Mouse (Mus musculus) liver, adult 2 months (tissue): ENCODE measurements around the gene Maz. TPM values are rescaled to one million over a fixed set of nuclear protein-coding genes. Genes with fewer than 3 reads are reported as not detected.

Experiments used
- DNase-seq: peaks from one replicate; pipeline ENCODE4 v3.0.0-alpha.2; 2011; ENCODE audit warnings: low read depth, low spot score; ENCODE audit errors: extremely low read depth
- H3K27ac ChIP-seq: fragments of 200-500 bp; replicated peaks from 2 replicates; pipeline ENCODE4 v1.5.1; 2012; ENCODE audit warnings: low read depth, mild to moderate bottlenecking, control low read depth, inconsistent platforms, low read length; ENCODE audit not compliant: insufficient read depth
- H3K27me3 ChIP-seq: fragments of 200-500 bp; 2 replicates; pipeline ENCODE4 v1.6.1; 2012; ENCODE audit warnings: mild to moderate bottlenecking, moderate library complexity, low read length, inconsistent platforms; ENCODE audit not compliant: control insufficient read depth, insufficient read depth
- H3K36me3 ChIP-seq: fragments of 200-500 bp; 2 replicates; pipeline ENCODE4 v1.6.1; 2012; ENCODE audit warnings: low read length, inconsistent platforms; ENCODE audit not compliant: control insufficient read depth, insufficient read depth
- H3K4me1 ChIP-seq: fragments of 200-500 bp; 2 replicates; pipeline ENCODE4 v1.6.1; 2011; ENCODE audit warnings: low read length; ENCODE audit not compliant: control insufficient read depth, insufficient read depth
- H3K4me3 ChIP-seq: fragments of 200-500 bp; 2 replicates; pipeline ENCODE4 v1.5.1; 2011; ENCODE audit warnings: low read depth, mild to moderate bottlenecking, control low read depth, low read length, moderate library complexity; ENCODE audit not compliant: insufficient read depth
- H3K79me2 ChIP-seq: fragments of 200-500 bp; 2 replicates; pipeline ENCODE4 v1.6.1; 2012; ENCODE audit warnings: inconsistent platforms, mild to moderate bottlenecking, low read length, moderate library complexity; ENCODE audit not compliant: control insufficient read depth, insufficient read depth
- H3K9ac ChIP-seq: fragments of 200-500 bp; 2 replicates; pipeline ENCODE4 v1.6.1; 2012; ENCODE audit warnings: low read depth, mild to moderate bottlenecking, control low read depth, inconsistent platforms, low read length
- CTCF ChIP-seq: fragments of 200-500 bp; IDR thresholded peaks from 2 replicates; pipeline ENCODE4 v1.5.1; 2011; ENCODE audit warnings: low read depth, low read length, control low read depth
- POLR2A ChIP-seq: fragments of 200-500 bp; IDR thresholded peaks from 2 replicates; pipeline ENCODE4 v1.6.1; 2011; ENCODE audit warnings: low read length, control low read depth; ENCODE audit not compliant: insufficient read depth; ENCODE audit errors: extremely low read depth
- WGBS: fragments of 180-500 bp; shearing (Covaris S2); methylation state at CpG from one replicate; pipeline ENCODE4 v1.1.7; 2018; 5-methylcytosine and 5-hydroxymethylcytosine counted together
- polyA plus RNA-seq: library from polyadenylated mRNA; depleted of rRNA; stranded (reverse); fragments of >200 nt; gene quantifications from 2 replicates; pipeline ENCODE4 v1.2.3, GENCODE M21; 2012
- total RNA-seq: library from RNA; depleted of rRNA; stranded (reverse); fragments of >200 nt; gene quantifications from 2 replicates; pipeline ENCODE4 v1.2.3, GENCODE M21; 2014

The Maz gene
- total and polyA plus RNA-seq, 2 experiments: 8.9 to 81.9 TPM

GRCm38 (mm10) chr7:127012845-127013244 lies 14.0 kb downstream of the Maz start:
- Histone ChIP-seq H3K27me3 (no peaks in the 10 kb centered on the region), H3K4me1 (peaks cover 41% of the 10 kb centered on the region), H3K79me2 (peaks cover 16% of the 10 kb centered on the region; the same call in 1 of the 2 replicates), H3K9ac (no peak overlapping the region), H3K36me3 (no peaks in the 10 kb centered on the region), H3K27ac (no peak overlapping the region), H3K4me3 (no peak overlapping the region)
- DNase-seq: no peak
- no peak for TF ChIP-seq CTCF
- TF ChIP-seq POLR2A: no peak
- 95% methylated on average over 10 of the region's 10 CpGs for WGBS

- no peak overlapping the region for H3K9ac ChIP-seq
- TF ChIP-seq CTCF (no peak), POLR2A (no peak)
- DNase-seq: no peak
- 84% methylated on average over 6 of the region's 6 CpGs for WGBS
- no peaks in the 10 kb centered on the region for H3K36me3 ChIP-seq
- H3K4me3 ChIP-seq: no peak overlapping the region
- H3K27ac ChIP-seq: no peak overlapping the region
- no peaks in the 10 kb centered on the region for H3K27me3 ChIP-seq
- peaks cover 37% of the 10 kb centered on the region for H3K4me1 ChIP-seq
- peaks cover 16% of the 10 kb centered on the region; the same call in 1 of the 2 replicates for H3K79me2 ChIP-seq
Observed at GRCm38 (mm10) chr7:127012374-127012773, 14.5 kb downstream of the Maz start.

GRCm38 (mm10) chr7:127011717-127012116 lies 15.1 kb downstream of the Maz start:
- DNase-seq: no peak
- TF ChIP-seq POLR2A: no peak
- TF ChIP-seq CTCF: no peak
- Histone ChIP-seq H3K27me3 (no peaks in the 10 kb centered on the region), H3K4me1 (peaks cover 39% of the 10 kb centered on the region), H3K27ac (no peak overlapping the region), H3K9ac (no peak overlapping the region), H3K36me3 (no peaks in the 10 kb centered on the region), H3K4me3 (no peak overlapping the region), H3K79me2 (peaks cover 16% of the 10 kb centered on the region; the same call in 1 of the 2 replicates)
- WGBS: 87% methylated on average over 2 of the region's 2 CpGs

GRCm38 (mm10) chr7:127011051-127011450 lies 15.8 kb downstream of the Maz start:
- TF ChIP-seq POLR2A: no peak
- no peak for TF ChIP-seq CTCF
- H3K27ac ChIP-seq: peak overlapping the region; percentile 5

GRCm38 (mm10) chr7:127009307-127010085 lies 17.3 kb downstream of the Maz start:
- H3K9ac ChIP-seq: no peak overlapping the region
- H3K27me3 ChIP-seq: no peaks in the 10 kb centered on the region
- H3K4me3 ChIP-seq: no peak overlapping the region
- H3K4me1 ChIP-seq: peaks cover 31% of the 10 kb centered on the region
- peak overlapping the region; percentile 61 for H3K27ac ChIP-seq
- H3K79me2 ChIP-seq: peaks cover 16% of the 10 kb centered on the region; the same call in 1 of the 2 replicates
- 60% methylated on average over 17 of the region's 17 CpGs for WGBS
- TF ChIP-seq CTCF (no peak), POLR2A (no peak)
- DNase-seq: peak; percentile 77
- no peaks in the 10 kb centered on the region for H3K36me3 ChIP-seq

More at GRCm38 (mm10) chr7:127011051-127011450, 15.8 kb downstream of the Maz start:
- Histone ChIP-seq H3K36me3 (no peaks in the 10 kb centered on the region), H3K4me1 (peaks cover 36% of the 10 kb centered on the region), H3K79me2 (peaks cover 16% of the 10 kb centered on the region; the same call in 1 of the 2 replicates), H3K9ac (no peak overlapping the region), H3K27me3 (no peaks in the 10 kb centered on the region), H3K4me3 (no peak overlapping the region)
- 94% methylated on average over 2 of the region's 2 CpGs for WGBS
- DNase-seq: peak; percentile 53
